Mouse (Mus musculus) hindbrain, embryonic 13.5 days (tissue): ENCODE measurements at regions not wholly inside any gene's neighbourhood (a gene's known extent, or its start where the extent isn't known, plus 50 kb on each side); places are given as distances from the start of the nearest gene placed in this dataset.
A peak's percentile ranks its signal among the peaks of the same experiment; 100 is the strongest.

Experiments
- ATAC-seq: fragments of 200-750 bp; cut with Nextera tagmentation; 2 replicates; pipeline ENCODE4 v1.8.0; 2017; ENCODE audit warnings: moderate TSS enrichment; ENCODE audit not compliant: low FRiP score
- H3K27ac ChIP-seq: fragments of 300-500 bp; sonication (generic); 2 replicates; pipeline ENCODE4 v1.5.1; 2015; ENCODE audit warnings: inconsistent platforms, mild to moderate bottlenecking, moderate library complexity
- H3K27me3 ChIP-seq: fragments of 300-500 bp; sonication (generic); 2 replicates; pipeline ENCODE4 v1.6.1; 2015; ENCODE audit warnings: mild to moderate bottlenecking, inconsistent platforms
- H3K36me3 ChIP-seq: fragments of 300-500 bp; sonication (generic); 2 replicates; pipeline ENCODE4 v1.6.1; 2015; ENCODE audit warnings: mild to moderate bottlenecking, inconsistent platforms
- H3K4me1 ChIP-seq: fragments of 300-500 bp; sonication (generic); replicated peaks from 2 replicates; pipeline ENCODE4 v1.6.1; 2015; ENCODE audit warnings: inconsistent platforms
- H3K4me2 ChIP-seq: fragments of 300-500 bp; sonication (generic); 2 replicates; pipeline ENCODE4 v1.6.1; 2015; ENCODE audit warnings: inconsistent platforms, mild to moderate bottlenecking, moderate library complexity
- H3K4me3 ChIP-seq: fragments of 300-500 bp; sonication (generic); 2 replicates; pipeline ENCODE4 v1.5.1; 2015; ENCODE audit warnings: mild to moderate bottlenecking, inconsistent platforms
- H3K9ac ChIP-seq: fragments of 300-500 bp; sonication (generic); 2 replicates; pipeline ENCODE4 v1.6.1; 2015; ENCODE audit warnings: mild to moderate bottlenecking, inconsistent platforms
- H3K9me3 ChIP-seq: fragments of 300-500 bp; sonication (generic); 2 replicates; pipeline ENCODE4 v1.6.1; 2016; ENCODE audit warnings: inconsistent platforms
- WGBS: fragments of 180-500 bp; shearing (Covaris S2); methylation state at CpG from one replicate; pipeline ENCODE4 v1.1.7; 2015; 5-methylcytosine and 5-hydroxymethylcytosine counted together

DNA sequence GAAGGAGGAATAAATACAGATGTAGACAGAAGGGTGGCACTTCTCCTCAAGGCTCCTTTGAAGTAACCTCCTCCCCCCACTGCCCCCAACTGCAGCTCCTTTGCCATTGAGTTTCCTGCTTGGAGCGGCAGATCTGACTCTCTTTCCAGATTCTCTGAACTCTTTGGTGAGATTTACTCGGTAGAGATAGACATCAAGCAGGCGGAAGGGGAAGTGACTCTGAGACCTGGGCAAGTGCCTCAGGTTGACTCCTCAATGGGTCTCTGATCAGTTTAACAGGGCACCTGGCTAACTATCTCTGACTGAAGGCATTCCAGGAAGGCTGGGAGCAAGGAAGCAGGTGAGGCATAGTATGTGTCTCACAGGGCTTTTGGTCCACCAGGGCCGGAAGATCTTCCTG is 73.6 kb upstream of the Pmepa1 start:
- ATAC-seq = no peak
- no peak overlapping the region for H3K27ac ChIP-seq
- WGBS = 86% methylated on average over 4 of the region's 4 CpGs
- H3K27me3 ChIP-seq = 0 out of 2 replicates have a peak, but pooled peaks cover 7% of the 10 kb centered on the region
- no peaks in the 10 kb centered on the region for H3K36me3 ChIP-seq
- peaks cover 32% of the 10 kb centered on the region for H3K4me1 ChIP-seq
- no peak overlapping the region for H3K9ac ChIP-seq
- H3K4me3 ChIP-seq = no peak overlapping the region
- H3K4me2 ChIP-seq = no peak overlapping the region
- no peaks in the 10 kb centered on the region for H3K9me3 ChIP-seq

DNA sequence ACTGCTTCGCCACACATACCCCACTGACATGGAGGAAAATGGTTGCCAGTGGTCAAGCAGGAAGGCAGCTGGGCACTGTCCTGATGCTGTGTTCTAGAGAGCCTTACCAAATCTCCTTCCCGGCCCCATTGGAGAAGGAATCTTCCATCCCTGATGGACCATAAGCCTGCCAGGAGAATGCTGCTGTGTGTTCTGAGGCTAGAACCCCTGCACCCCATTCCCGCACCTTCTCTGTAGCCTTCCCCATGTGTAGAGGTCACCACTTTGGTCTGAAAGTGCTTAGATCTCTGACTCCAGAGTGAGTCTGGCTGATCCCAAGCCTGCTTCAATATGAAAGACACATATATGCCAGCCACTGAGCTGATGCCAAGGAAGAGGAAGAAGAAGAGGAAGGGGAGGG is 74.1 kb upstream of the Pmepa1 start:
- H3K27me3 ChIP-seq = 0 out of 2 replicates have a peak, but pooled peaks cover 7% of the 10 kb centered on the region
- no peak for ATAC-seq

DNA sequence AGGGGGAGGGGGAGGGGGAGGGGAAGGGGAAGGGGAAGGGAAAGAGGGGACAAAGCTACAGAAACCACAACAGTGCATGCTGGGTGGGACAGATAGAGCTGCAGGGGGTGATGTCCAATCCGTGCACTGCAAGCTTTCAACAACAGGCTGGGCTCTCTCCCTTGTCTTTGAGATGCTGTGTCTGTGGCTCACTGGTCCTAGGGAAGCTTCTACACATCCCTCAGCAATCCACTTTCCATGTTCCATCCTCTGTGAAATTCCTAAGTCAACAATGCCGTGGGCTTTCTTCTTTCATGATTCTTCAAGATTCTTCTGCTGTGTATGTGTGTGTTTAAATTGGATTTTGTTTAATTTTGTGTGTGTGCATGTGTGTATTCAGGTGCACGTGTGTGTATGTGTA is 74.5 kb upstream of the Pmepa1 start:
- Histone ChIP-seq H3K9ac (no peak overlapping the region), H3K4me2 (no peak overlapping the region), H3K4me3 (no peak overlapping the region), H3K4me1 (peaks cover 33% of the 10 kb centered on the region), H3K27me3 (0 out of 2 replicates have a peak, but pooled peaks cover 7% of the 10 kb centered on the region), H3K9me3 (no peaks in the 10 kb centered on the region), H3K27ac (no peak overlapping the region), H3K36me3 (no peaks in the 10 kb centered on the region)
- ATAC-seq = no peak
- WGBS = 57% methylated on average over 3 of the region's 3 CpGs

More for the DNA sequence above, 74.1 kb upstream of the Pmepa1 start:
- Histone ChIP-seq H3K4me3 (no peak overlapping the region), H3K9me3 (no peaks in the 10 kb centered on the region), H3K36me3 (no peaks in the 10 kb centered on the region), H3K4me1 (peaks cover 33% of the 10 kb centered on the region), H3K9ac (no peak overlapping the region), H3K4me2 (no peak overlapping the region), H3K27ac (no peak overlapping the region)
- 99% methylated on average over 3 of the region's 3 CpGs for WGBS

DNA sequence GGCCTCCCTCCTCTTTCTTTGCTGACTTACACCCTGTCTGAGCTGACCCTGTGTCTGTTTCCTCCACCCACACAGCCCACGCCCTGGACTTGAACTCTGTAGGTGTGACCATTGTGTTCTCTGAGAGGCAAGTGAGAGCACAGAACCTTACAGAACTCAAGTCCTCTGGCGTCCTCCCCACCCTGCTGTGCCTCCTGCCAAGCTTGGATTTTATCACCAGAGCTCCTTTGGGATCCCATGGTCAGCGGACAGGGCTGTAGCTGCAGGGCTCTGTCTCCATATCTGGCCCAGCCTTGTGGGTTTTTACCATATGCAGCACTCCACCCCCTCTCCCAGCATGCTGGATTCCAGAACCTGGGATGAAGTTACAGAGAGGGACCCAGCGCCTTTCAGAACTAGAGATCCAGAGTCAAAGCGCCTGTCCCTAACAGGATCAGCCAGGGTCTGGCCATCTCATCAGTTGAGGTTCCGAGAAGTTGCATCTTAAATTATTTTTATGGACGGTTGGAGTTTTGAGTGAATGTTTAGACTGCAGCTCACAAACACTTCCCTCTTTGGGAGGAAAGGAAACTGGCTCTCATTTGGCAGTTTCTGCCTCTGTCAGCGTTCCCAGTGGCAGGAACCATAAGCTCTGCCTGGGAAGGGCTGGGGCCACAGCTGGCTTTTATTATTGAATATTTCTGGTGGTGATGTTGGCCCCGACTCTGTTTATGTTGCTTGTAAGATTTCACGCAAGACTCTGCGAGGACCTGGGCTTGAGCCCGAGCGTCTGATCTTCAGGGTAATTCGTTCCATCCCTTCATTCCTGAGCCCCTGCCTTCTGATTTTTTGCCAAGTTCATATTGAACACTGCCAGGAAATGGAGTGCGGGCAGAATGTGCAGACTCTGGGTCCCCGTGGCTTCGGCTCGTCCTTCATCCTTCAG is 75.8 kb upstream of the Pmepa1 start:
- Histone ChIP-seq H3K36me3 (no peaks in the 10 kb centered on the region), H3K9ac (no peak overlapping the region), H3K4me2 (no peak overlapping the region), H3K9me3 (no peaks in the 10 kb centered on the region), H3K4me3 (no peak overlapping the region), H3K27ac (peak overlapping the region; percentile 30; the same call in 1 of the 2 replicates), H3K27me3 (0 out of 2 replicates have a peak, but pooled peaks cover 2% of the 10 kb centered on the region), H3K4me1 (peaks cover 33% of the 10 kb centered on the region)
- WGBS = 57% methylated on average over 18 of the region's 18 CpGs
- ATAC-seq = no peak

DNA sequence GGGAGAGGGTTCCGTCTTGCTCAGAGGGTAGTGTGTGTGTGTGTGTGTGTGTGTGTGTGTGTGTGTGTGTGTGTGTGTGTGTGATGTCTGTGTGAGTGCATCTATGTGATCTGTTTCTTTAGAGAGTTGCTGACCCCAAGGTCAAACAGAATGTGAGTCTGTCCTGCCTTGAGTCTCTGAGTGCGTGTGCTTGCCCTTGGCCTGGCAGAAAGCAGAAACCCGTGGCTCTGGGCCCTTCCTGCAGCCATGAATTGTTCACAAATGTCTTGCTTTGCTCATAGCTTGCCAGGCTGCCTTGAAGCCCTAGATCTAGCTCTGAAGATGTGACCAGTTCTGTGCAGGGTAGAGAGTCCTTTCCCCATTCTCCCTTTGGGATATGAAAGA is 76.4 kb upstream of the Pmepa1 start:
- whole genome bisulfite sequencing = 42% methylated on average over 3 of the region's 3 CpGs
- peaks cover 33% of the 10 kb centered on the region for H3K4me1 ChIP-seq
- H3K36me3 ChIP-seq = no peaks in the 10 kb centered on the region
- 0 out of 2 replicates have a peak, but pooled peaks cover 2% of the 10 kb centered on the region for H3K27me3 ChIP-seq
- no peaks in the 10 kb centered on the region for H3K9me3 ChIP-seq
- ATAC-seq = no peak
- H3K4me2 ChIP-seq = no peak overlapping the region
- no peak overlapping the region for H3K4me3 ChIP-seq
- peak overlapping the region; percentile 12; the same call in 1 of the 2 replicates for H3K27ac ChIP-seq
- no peak overlapping the region for H3K9ac ChIP-seq

DNA sequence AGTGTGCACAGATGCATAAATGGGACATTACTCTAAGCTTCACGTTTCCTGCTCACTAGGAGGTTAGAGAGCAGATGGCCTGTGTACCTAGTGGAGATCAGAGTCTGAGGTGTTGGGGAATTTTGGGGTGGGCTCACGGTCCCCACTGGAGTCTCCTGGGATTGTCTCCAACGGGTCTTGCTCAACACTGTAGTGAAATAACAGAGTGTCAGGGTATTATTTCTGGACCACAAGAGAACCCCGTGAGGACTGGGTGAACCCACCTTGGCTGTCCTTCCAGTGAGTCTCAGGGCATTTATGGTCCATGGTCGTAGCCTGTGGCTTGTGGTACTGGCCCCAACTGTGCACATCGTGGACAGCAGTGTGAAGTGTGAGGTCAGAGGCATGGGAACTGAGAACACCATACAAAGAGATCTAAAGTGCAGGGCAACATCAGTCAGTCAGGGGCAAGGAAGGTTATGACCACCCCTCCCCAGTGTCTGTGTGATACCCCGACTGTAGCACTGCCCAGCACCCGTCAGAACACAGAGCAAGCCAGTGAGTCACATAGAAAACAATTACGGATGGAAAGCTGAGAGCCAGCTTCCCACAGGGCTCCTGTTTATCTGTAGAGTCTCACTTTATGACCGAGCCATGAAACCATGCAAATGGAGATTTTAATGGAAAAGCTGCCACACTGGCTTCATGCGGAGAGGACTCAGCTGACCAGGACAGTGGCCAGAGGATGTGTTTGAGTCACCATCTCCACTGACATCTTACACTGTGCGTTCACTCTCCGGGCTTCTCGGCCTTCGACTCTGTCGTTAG is 77.3 kb upstream of the Pmepa1 start:
- no peak for ATAC-seq

DNA sequence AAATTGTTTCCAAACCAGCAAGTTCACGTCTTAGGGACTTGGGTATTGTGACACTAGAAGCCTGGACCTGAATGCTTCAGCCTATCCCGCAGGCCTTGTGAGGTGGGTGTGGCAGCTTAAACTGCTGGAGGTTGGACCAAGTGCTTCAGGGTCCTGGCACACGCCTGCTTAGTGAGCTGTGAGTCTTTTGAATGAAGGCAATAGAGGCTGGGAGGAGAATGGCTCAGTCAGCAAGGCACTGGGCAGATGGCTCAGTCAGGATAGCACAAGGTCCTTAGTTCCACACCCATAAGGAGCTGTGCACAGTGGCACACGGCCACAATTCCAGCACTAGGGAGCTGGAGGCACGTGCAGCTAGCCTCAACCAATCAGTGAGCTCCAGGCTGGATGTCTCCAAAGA is 80.5 kb upstream of the Pmepa1 start:
- ATAC-seq = no peak
- Histone ChIP-seq H3K9me3 (no peaks in the 10 kb centered on the region), H3K27ac (no peak overlapping the region), H3K36me3 (no peaks in the 10 kb centered on the region), H3K9ac (no peak overlapping the region), H3K4me3 (no peak overlapping the region), H3K4me1 (peaks cover 27% of the 10 kb centered on the region), H3K27me3 (0 out of 2 replicates have a peak, but pooled peaks cover 2% of the 10 kb centered on the region), H3K4me2 (no peak overlapping the region)
- WGBS = 69% methylated on average over 5 of the region's 5 CpGs

More for the DNA sequence above, 77.3 kb upstream of the Pmepa1 start:
- Histone ChIP-seq H3K36me3 (no peaks in the 10 kb centered on the region), H3K9ac (no peak overlapping the region), H3K9me3 (no peaks in the 10 kb centered on the region), H3K27me3 (0 out of 2 replicates have a peak, but pooled peaks cover 2% of the 10 kb centered on the region), H3K4me1 (peaks cover 33% of the 10 kb centered on the region), H3K27ac (no peak overlapping the region), H3K4me2 (no peak overlapping the region), H3K4me3 (no peak overlapping the region)
- 71% methylated on average over 16 of the region's 16 CpGs for WGBS

DNA sequence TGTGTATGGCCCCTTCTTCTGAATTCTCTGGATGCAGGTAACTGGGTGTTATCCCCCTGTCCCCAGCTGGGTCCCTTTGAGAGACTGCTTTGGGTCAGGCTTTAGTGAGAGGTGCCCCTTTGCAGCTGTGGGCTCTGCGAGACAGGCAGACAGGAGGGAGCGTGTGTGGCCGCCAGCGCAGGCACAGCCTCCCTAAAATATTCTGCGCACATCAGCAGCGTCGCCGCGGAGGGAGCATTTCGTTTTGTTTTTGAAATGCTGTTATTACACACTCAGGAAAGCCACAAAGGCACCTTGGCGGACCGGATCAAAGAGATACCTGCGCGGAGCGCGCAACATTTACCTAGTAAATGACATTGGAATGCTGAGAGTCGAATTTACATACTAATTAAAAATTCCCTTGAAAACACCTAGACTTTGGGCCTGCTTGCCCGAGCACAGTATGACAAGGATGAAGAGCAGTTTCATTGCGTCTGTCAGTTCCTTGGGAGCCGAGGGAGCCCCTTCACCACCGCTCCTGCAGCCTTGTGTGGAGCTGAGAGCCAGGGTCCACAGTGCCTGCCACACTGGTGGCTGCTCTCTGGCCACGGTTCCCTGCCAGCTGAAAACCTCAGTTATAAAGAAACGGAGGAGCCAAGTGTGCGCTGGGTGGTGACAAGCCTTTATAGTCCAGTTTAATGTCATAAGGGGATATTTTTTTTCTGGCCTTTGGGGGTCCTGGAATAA is 89.3 kb upstream of the Pmepa1 start:
- Histone ChIP-seq H3K4me3 (peak overlapping the region; percentile 28), H3K9me3 (no peaks in the 10 kb centered on the region), H3K4me2 (peak overlapping the region; percentile 52), H3K36me3 (no peaks in the 10 kb centered on the region), H3K27me3 (0 out of 2 replicates have a peak, but pooled peaks cover 9% of the 10 kb centered on the region), H3K27ac (peak overlapping the region; percentile 56; the same call in 1 of the 2 replicates), H3K4me1 (peaks cover 26% of the 10 kb centered on the region), H3K9ac (peak overlapping the region; percentile 61)
- ATAC-seq = peak; percentile 38; the same call in 1 of the 2 replicates
- 12% methylated on average over 24 of the region's 24 CpGs for WGBS

DNA sequence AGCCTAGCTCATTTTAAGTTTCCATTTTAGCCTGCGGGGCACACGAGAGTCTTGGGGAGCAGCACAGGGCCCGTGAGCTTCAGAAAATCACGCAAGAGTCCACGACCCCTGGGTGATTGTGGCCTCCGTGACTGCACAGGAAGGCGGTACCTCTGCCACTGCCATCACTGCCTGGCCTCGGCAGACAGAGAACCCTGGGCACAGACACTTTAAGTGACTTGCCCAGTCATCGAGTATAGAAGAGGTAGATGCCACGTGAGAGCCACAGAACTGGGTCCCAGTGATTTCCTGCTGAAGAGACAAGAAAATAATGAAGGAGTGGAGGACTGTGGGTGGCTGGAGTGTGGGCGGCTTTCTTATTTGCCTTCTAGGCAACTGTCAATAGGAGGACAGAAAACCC is 90.4 kb upstream of the Pmepa1 start:
- Histone ChIP-seq H3K9ac (no peak overlapping the region), H3K36me3 (no peaks in the 10 kb centered on the region), H3K27ac (no peak overlapping the region), H3K9me3 (no peaks in the 10 kb centered on the region), H3K4me1 (peaks cover 26% of the 10 kb centered on the region), H3K27me3 (0 out of 2 replicates have a peak, but pooled peaks cover 9% of the 10 kb centered on the region), H3K4me3 (no peak overlapping the region), H3K4me2 (no peak overlapping the region)
- no peak for ATAC-seq
- WGBS = 71% methylated on average over 11 of the region's 11 CpGs

DNA sequence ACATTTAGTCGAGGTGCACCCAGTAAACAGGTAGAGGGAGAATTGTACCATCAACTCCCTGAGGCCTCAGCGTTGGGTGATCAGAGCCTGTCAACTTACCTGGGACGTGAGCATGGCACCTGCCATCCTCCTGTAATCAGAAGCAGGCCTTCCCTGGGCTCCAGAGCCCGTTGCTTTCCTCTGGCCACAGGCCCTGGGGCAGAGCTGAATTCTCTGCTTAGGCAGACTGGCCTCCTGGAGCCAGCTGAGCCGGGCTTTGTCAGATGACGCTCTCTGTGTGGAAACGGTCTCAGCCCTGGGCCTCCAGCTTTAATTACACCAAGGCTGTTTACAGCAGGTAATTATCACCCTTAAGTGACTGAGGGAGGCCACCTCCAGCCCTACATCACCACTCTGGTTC is 92.6 kb upstream of the Pmepa1 start:
- WGBS = 57% methylated on average over 7 of the region's 7 CpGs
- Histone ChIP-seq H3K36me3 (no peaks in the 10 kb centered on the region), H3K9ac (no peak overlapping the region), H3K9me3 (0 out of 2 replicates have a peak, but pooled peaks cover 3% of the 10 kb centered on the region), H3K4me2 (no peak overlapping the region), H3K4me1 (peaks cover 26% of the 10 kb centered on the region), H3K27me3 (0 out of 2 replicates have a peak, but pooled peaks cover 9% of the 10 kb centered on the region), H3K27ac (peak overlapping the region; percentile 3; the same call in 1 of the 2 replicates), H3K4me3 (no peak overlapping the region)
- ATAC-seq = no peak

DNA sequence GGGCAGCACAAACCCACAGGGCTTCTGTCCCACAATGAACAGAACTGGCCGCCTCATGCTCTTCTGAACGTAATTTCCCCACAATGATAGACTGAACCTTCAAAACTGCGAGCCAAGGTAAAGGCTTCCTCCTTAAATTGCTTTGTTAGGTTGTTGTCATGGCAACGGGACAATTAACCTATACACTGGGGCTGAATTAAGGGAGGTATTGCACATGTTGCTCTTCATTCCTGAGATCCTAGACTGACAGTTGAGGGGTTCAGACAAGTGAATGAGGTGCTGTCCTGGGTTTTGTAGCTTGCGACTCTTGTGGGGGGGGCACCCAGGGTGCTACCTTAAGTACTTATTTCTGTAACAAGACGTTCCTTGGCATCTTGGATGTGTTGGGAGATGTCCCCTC is 100.6 kb upstream of the Pmepa1 start:
- Histone ChIP-seq H3K36me3 (no peaks in the 10 kb centered on the region), H3K27ac (no peak overlapping the region), H3K4me1 (peaks cover 12% of the 10 kb centered on the region; the same call in 1 of the 2 replicates), H3K9ac (no peak overlapping the region), H3K27me3 (no peaks in the 10 kb centered on the region), H3K9me3 (0 out of 2 replicates have a peak, but pooled peaks cover 2% of the 10 kb centered on the region), H3K4me3 (no peak overlapping the region), H3K4me2 (no peak overlapping the region)
- ATAC-seq = no peak
- 79% methylated on average over 6 of the region's 6 CpGs for WGBS
